In genomic region chr11:86257460-86258076, GRCm38 (mm10) we compare ENCODE assay signal across 8 mouse cellular contexts. TPM values are rescaled to one million over a fixed set of nuclear protein-coding genes. Genes with fewer than 3 reads are reported as not detected.
A peak's percentile ranks its signal among the peaks of the same experiment; 100 is the strongest.
DNase-seq lines count a peak whose midpoint lies in the region; ATAC-seq and TF ChIP-seq lines count a peak whose summit lies in the region.

Gene Ints2 (minus strand): TSS chr11:86257575.

- peak; percentile 95 for TF ChIP-seq POLR2A in cortical plate, adult 2 months (IDR thresholded peaks at IDR 0.05; ENCODE audit: extremely low read depth, insufficient read depth, low read length)

- peak; percentile 68 for ATAC-seq in activated CD4-positive, CD25-positive, alpha-beta regulatory T cell, adult 4 months

- DNase-seq in gastrocnemius, adult 8-10 months (ENCODE audit: low spot score in 2 of 2), result peak; percentile 89 to 91
- DNase-seq in hindlimb bud, embryonic 11.5 days (ENCODE audit: extremely low spot score, low read depth, low spot score), result peak; percentile 70
- DNase-seq in left cerebral cortex, adult 8-10 months (ENCODE audit: low spot score in 2 of 2), result peak; percentile 90 to 91
- peak; percentile 97 to 98 for DNase-seq in right cerebral cortex, postnatal 10 days (ENCODE audit: low spot score in 2 of 2)
- peak; percentile 95 for DNase-seq in urinary bladder, postnatal 25 days (ENCODE audit: low spot score)

- H3K36me3 ChIP-seq in megakaryocyte, embryonic 14.5 days (replicated peaks; ENCODE audit: low read length), result peaks cover 24% of the 10 kb centered on the region

- no peak within 1 kb of the TSS for H3K27ac ChIP-seq in cortical plate, adult 2 months (ENCODE audit: insufficient read depth, low read length)

- no peaks in the 10 kb centered on the region for H3K27me3 ChIP-seq in megakaryocyte, embryonic 14.5 days (replicated peaks)

- peak within 1 kb of the TSS; percentile 76 for H3K4me3 ChIP-seq in cortical plate, adult 2 months (ENCODE audit: insufficient read depth, low read length)
- H3K4me3 ChIP-seq in megakaryocyte, embryonic 14.5 days (replicated peaks), result peak within 1 kb of the TSS; percentile 94

- H3K4me1 ChIP-seq in cortical plate, adult 2 months (ENCODE audit: control insufficient read depth, insufficient read depth, low read length), result no peaks in the 10 kb centered on the region
- H3K4me1 ChIP-seq in megakaryocyte, embryonic 14.5 days, result peaks cover 22% of the 10 kb centered on the region

- TF ChIP-seq CTCF in cortical plate, adult 2 months (IDR thresholded peaks at IDR 0.05; ENCODE audit: extremely low read depth, insufficient read depth, low read length), result no peak

- no peaks in the 10 kb centered on the region for H3K9me3 ChIP-seq in megakaryocyte, embryonic 14.5 days

RNA-seq across cellular contexts. Expression of gene Ints2, which starts in this region (rescaled TPM):
- polyA plus RNA-seq in activated CD4-positive, CD25-positive, alpha-beta regulatory T cell, adult 4 months (2017; shearing (Covaris generic)), result 10 to 100 TPM; 18.6 to 22.5 TPM
- polyA plus RNA-seq in cortical plate, adult 2 months (2012; rRNA removed), result 15.4 and 18.5 TPM in 2 replicates
- total RNA-seq in gastrocnemius, adult 8-10 months (2022), result 1 to 10 TPM; 2.1 to 4.4 (median 3.7) TPM
- 10 to 100 TPM; 21.8 to 27.0 (median 24.7) TPM for total RNA-seq in left cerebral cortex, adult 8-10 months (2022)
- 0.35 and 3.8 TPM in 2 replicates for polyA plus RNA-seq in megakaryocyte, embryonic 14.5 days (2012; ENCODE audit: insufficient read depth, low replicate concordance)

Comparison
In these comparisons a context has a peak if more than half of its experiments do, and no peak if none do; other contexts are left out.
1. RNA of gene Ints2 (total RNA-seq): 21.8 to 27.0 TPM in left cerebral cortex, adult 8-10 months; 2.1 to 4.4 TPM in gastrocnemius, adult 8-10 months; every median in the first group is over 4 times any median in the second.
2. Peak in every context shown above with its lines, with median percentiles within 50 percentile points of each other: DNase-seq.